Mouse (Mus musculus): ENCODE measurements around the gene Zdhhc21.

Gene Zdhhc21

DNA sequence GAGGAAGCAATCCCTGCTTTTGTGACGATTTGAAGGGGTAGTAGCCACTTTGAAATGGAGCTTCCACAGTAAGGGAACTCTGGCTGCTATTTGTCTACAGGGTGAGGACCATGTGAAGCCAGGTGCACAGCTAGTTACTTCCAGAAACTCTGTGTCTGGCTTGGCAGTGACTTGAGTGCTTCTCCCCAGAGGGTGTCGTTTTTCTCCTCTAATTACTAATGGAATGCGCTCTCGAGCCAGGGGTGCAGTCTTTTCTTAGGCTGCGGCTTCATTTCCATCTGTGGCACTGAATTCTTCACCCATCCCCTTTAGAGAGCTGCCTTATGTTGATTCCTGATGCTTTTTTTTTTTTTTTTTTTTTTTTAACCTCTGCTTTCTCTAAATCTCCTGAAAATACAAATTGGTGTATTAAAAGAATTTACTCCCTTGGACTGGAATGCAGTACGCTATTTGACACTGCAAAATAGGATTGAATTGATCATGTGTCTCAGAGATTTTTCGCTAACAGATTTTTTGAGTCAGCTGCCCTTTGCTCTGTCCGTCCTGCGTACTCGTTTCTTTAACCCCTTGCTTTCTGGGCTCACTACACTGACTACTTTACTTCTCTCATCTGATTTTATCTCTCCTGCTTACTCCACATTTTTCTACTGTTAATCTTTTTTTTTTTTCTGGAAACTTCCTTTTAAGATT, 97.2 kb downstream of the Zdhhc21 start:
- DNase-seq: no peak

- no peak for DNase-seq
Observed at GRCm38 (mm10) chr4:82756295-82756626, 103.5 kb downstream of the Zdhhc21 start.

GRCm38 (mm10) chr4:82755616-82756294, 104.0 kb downstream of the Zdhhc21 start:
- no peak for DNase-seq
